Mouse (Mus musculus): ENCODE results near the gene Irf2bpl.

The Irf2bpl gene

GRCm38 (mm10) chr12:86858983-86859872 is 25.4 kb downstream of the Irf2bpl start:
- DNase-seq (ENCODE audit: low spot score): no peak

DNA sequence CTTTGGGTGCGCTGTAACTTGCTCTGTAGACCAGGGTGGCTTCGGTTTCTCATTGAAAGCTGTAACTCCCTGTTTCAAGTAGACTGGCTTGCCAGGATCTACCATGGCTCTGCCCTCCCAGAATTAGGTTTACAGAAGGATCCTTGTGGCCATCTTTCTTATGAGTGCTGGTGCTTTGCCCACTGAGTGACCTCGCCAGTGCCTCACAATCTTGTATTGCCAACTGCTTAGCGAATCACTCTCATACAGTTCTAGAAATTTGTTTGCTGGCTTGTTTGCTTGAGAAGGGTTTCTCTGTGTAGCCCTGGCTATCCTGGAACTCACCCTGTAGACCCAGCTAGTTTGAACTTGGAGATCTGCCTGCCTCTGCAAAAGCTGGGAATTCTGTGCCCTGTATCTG is 26.1 kb downstream of the Irf2bpl start:
- DNase-seq (ENCODE audit: low spot score): no peak

DNA sequence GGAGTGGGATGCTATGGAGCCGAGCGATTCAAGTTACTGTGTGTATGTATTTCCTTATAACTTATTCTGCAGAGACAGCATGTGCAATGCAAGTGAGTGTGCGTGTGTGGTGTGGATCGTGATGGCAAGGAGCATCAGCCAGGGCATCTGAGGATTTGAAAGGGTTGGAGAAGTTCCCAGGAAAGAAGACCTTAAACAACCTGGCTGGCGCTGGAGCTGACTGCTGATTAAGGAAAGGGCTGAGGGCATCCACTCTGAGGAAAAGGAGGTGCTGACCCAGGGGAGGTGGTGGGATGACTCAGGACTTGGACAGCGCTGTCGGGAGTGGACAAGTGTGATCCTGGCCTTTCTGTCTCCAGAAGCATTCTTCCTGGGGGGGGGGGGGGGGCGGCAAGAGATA is 27.3 kb downstream of the Irf2bpl start:
- no peak for DNase-seq (ENCODE audit: low spot score)

GRCm38 (mm10) chr12:86855670-86856069 is 28.9 kb downstream of the Irf2bpl start:
- DNase-seq (ENCODE audit: low spot score): no peak

- DNase-seq (ENCODE audit: low spot score): no peak
Observed at GRCm38 (mm10) chr12:86853516-86853915, 31.1 kb downstream of the Irf2bpl start.

GRCm38 (mm10) chr12:86851313-86851712 is 33.3 kb downstream of the Irf2bpl start:
- DNase-seq (ENCODE audit: low spot score): no peak

DNA sequence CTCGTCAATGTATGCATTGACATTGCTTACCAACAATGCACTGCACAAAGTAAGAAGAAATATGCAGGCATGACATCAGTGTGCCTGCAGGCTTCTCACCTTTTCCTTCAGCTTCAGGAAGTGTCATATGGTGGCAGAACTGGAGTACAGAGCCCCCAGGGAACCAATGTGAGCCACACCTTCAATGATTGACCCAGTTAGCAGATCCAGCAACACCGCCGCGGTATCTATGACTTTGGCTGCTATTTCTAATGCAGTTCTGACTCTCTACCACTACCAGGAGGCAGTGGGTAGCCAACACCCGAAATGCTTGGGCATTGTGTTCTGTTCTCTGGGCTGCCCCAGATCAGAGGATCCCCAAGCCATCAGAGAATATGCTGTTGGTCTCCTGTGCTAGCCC is 33.9 kb downstream of the Irf2bpl start:
- DNase-seq (ENCODE audit: low spot score): no peak

DNA sequence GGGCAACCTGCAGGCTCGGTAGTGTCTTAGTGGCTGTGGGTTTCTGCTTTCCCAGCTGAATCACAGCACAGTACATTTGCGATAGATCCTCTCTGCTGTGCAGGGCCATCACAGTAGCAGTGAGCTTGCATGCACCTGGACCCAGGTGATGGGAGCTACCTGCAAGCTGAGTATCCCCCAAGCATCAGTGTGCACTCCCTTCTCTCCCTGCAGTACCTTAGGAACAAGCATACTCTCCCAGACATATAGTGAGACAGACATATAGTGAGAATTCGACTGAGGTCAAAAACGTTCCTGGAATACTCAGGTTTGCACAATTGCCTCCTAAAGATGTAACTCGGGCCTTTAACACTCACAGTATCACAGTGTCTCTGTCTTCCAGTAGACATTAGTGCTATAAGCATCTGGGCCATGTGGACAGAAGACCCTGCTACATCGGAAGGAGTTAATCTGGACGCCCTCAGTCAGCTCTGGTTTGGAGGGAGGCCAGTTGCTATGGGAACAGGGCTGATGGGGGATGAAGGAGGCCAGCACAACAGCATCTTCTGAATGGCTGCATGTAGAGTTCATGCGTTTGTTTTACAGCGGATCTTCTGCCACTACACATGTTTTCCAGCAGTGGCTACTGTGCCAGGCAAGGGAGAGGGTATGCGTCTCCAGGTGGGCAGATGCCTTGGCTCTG is 34.5 kb downstream of the Irf2bpl start:
- no peak for DNase-seq (ENCODE audit: low spot score)

DNA sequence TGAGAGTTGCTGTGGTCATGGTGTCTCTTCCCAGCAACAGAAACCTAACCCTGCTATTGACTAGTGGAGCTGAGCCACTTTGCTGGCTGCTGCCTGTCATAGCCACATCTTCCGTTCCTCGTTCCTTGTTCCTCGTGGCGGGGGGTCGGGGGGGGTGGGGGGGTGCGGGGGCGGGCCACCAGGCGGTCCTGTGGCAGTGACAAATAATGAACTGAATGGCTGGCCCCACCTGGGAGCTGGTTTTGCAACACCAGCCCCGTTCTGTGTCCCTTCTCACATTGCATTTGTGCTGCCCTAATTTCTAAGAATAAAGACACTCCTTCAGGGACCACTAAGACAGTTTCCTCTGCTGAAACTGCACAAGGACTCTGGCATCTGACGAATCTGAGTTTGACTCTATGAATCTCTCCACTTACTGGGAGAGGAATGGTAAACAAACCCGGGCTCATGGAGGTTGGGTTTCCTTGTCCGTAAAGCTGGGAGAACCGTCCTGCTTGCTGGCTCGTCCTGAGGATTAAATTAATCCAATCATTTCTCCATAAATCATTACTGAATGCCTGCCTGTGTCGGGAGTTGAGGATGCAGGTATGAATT is 41.6 kb downstream of the Irf2bpl start:
- DNase-seq (ENCODE audit: low spot score): no peak

- DNase-seq (ENCODE audit: low spot score): no peak
Observed at GRCm38 (mm10) chr12:86840526-86840925, 44.1 kb downstream of the Irf2bpl start.

DNA sequence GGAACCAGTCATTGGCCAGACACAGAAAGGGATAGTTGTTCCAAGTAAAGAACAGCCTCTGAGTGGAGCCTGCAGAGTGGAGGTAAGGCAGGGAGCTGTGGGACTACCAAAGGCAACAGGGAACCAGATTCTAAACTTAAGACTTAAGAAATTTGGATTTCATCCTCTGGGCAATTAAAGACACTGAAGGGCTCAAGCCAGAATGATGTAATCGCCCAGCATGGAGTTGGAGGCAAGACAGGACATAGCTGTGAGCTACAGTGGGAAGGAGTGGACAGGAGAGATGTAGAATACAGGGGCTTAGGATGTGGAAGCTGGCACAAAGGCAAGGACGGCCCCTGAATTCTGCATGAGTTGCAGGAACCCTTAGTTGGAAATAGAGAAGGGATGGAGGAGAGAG is 46.4 kb downstream of the Irf2bpl start:
- no peak for DNase-seq (ENCODE audit: low spot score)

GRCm38 (mm10) chr12:86836431-86837047 is 48.1 kb downstream of the Irf2bpl start:
- peak; percentile 73 for DNase-seq (ENCODE audit: low spot score)

- DNase-seq (ENCODE audit: low spot score): no peak
Observed at GRCm38 (mm10) chr12:86835899-86836298, 48.7 kb downstream of the Irf2bpl start.

GRCm38 (mm10) chr12:86834416-86834772 is 50.2 kb downstream of the Irf2bpl start:
- no peak for DNase-seq (ENCODE audit: low spot score)

- no peak for DNase-seq (ENCODE audit: low spot score)
Observed at GRCm38 (mm10) chr12:86833711-86834415, 50.7 kb downstream of the Irf2bpl start.

GRCm38 (mm10) chr12:86832551-86833182 is 51.9 kb downstream of the Irf2bpl start:
- DNase-seq (ENCODE audit: low spot score): no peak

DNA sequence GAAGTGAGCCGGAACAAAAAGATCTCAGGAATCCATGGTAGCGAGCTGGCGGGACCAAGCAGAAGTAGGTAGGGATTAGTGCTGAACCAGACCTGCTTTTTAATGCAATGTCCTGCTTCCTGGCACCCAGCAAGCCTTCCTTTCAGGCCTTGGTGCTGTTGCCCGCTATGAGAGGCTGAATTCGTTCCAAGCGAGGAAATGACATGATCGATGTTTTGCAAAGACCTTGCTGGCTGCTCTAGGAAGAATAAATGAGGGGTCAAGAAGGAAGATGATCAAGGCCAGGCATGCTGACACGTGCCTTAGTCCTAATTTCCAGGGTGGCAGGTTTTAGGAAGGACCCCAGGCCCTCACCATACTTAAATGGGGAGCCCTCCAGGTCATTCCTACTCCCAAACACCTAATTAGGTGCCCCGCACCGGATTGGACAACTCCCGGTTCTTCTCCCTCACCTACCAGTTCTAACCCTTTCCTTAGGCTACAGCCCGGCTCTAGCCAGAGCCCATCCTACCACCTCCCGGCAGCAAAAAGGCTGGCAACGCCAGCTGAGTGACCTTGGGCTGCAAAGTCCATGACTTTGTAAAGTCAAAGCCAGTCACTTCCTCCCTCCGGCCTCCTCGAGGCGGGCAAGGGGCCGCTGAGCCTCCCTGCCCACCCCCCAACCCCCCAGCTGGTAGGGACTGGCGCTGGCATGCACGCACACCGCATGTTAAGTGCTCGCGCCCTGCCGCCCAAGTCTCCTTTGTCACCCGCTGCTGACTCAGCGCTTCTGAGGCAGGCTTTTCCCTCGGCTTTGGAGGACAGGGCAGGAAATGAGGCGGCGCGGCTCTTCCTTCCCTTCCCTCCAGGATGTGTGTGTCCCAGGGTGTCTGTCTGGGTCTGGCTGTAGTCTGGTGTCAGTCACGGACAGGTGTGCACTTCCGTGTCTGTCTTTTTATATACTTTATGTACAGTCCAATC is 52.7 kb downstream of the Irf2bpl start:
- no peak for DNase-seq (ENCODE audit: low spot score)
